Mouse (Mus musculus) C2C12 (cell line): ENCODE results near the gene Arf1. TPM values are rescaled to one million over a fixed set of nuclear protein-coding genes. Genes with fewer than 3 reads are reported as not detected.
A peak's percentile ranks its signal among the peaks of the same experiment; 100 is the strongest.

Experiments
- H3K27me3 ChIP-seq: one replicate; pipeline ENCODE4 v1.6.1; 2011; ENCODE audit not compliant: control insufficient read depth, insufficient read depth, insufficient read length
- H3K36me3 ChIP-seq: one replicate; pipeline ENCODE4 v1.6.1; 2011; ENCODE audit not compliant: control insufficient read depth, insufficient read depth
- H3K4me3 ChIP-seq: one replicate; pipeline ENCODE4 v1.5.1; 2011; ENCODE audit warnings: mild to moderate bottlenecking, control low read depth; ENCODE audit not compliant: poor library complexity, insufficient read depth, severe bottlenecking
- H3K79me2 ChIP-seq: one replicate; pipeline ENCODE4 v1.6.1; 2011; ENCODE audit not compliant: control insufficient read depth, insufficient read depth
- H3K79me3 ChIP-seq: one replicate; pipeline ENCODE4 v1.6.1; 2011; ENCODE audit warnings: low read depth, control low read depth
- H3ac ChIP-seq: one replicate; pipeline ENCODE3; 2011; ENCODE audit warnings: low read depth; ENCODE audit not compliant: control insufficient read depth, insufficient read length
- CEBPB ChIP-seq: IDR thresholded peaks from one replicate; pipeline ENCODE4 v1.6.1; 2011; ENCODE audit warnings: low read depth, mild to moderate bottlenecking, control low read depth, moderate library complexity
- CTCF ChIP-seq: IDR thresholded peaks from one replicate; pipeline ENCODE4 v1.5.1; 2011; ENCODE audit not compliant: control insufficient read depth, insufficient read depth, insufficient read length
- FOSL1 ChIP-seq: IDR thresholded peaks from one replicate; pipeline ENCODE4 v1.8.0; 2011; ENCODE audit warnings: mild to moderate bottlenecking, low read length; ENCODE audit not compliant: poor library complexity, insufficient read depth, severe bottlenecking
- MAX ChIP-seq: IDR thresholded peaks from one replicate; pipeline ENCODE4 v1.6.1; 2011; ENCODE audit warnings: mild to moderate bottlenecking, control low read depth
- MYOD1 ChIP-seq: IDR thresholded peaks from one replicate; pipeline ENCODE4 v1.6.1; 2011; ENCODE audit warnings: low read depth; ENCODE audit not compliant: control insufficient read depth, insufficient read length
- MYOG ChIP-seq: IDR thresholded peaks from one replicate; pipeline ENCODE4 v1.6.1; 2011; ENCODE audit not compliant: control insufficient read depth, insufficient read length; ENCODE audit errors: extremely low read depth
- USF1 ChIP-seq: IDR thresholded peaks from one replicate; pipeline ENCODE4 v1.6.1; 2011; ENCODE audit warnings: low read depth, mild to moderate bottlenecking, control low read depth, moderate library complexity
- polyA plus RNA-seq: library from polyadenylated mRNA; unstranded; fragments of >200 nt; fragmentation: generic; extraction: Trizol; gene quantifications from one replicate; pipeline ENCODE4 v1.2.1, GENCODE M21; 2012; ENCODE audit warnings: missing spikeins

Gene Arf1
- polyA plus RNA-seq, 1 experiment = 636 TPM

DNA sequence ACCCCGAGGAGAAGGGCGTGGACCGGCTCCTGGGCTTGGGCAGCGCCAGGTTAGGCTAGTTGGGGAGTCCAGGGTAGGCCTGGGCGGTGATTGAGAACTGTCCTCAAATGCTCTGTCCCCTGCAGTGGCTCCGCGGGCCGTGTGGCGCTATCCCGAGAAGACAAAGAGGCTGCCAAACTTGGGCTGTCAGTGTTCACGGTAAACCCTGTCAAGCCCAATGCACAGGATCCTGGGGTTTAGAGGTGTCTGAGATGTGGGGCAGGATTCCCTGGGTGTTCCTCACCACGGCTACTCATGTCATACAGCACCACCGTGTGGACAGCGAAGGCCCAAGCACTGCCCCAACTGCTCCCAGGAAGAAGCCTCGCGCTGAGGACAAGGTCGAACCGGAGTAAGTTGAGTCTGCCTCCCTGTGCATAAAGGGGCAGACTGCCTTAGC is 19.0 kb downstream of the Arf1 start:
- no peaks in the 10 kb centered on the region for H3K27me3 ChIP-seq
- H3K79me2 ChIP-seq = peaks cover 57% of the 10 kb centered on the region
- peaks cover 64% of the 10 kb centered on the region for H3K36me3 ChIP-seq
- H3K79me3 ChIP-seq = peaks cover 20% of the 10 kb centered on the region
- H3ac ChIP-seq = peak overlapping the region; percentile 9
- no peak for TF ChIP-seq FOSL1
- peak; percentile 81 for TF ChIP-seq CTCF
- peak overlapping the region; percentile 80 for H3K4me3 ChIP-seq

- Histone ChIP-seq H3K79me3 (peaks cover 13% of the 10 kb centered on the region), H3ac (peak within 1 kb of the TSS; percentile 67), H3K27me3 (no peaks in the 10 kb centered on the region), H3K36me3 (peaks cover 56% of the 10 kb centered on the region), H3K79me2 (peaks cover 50% of the 10 kb centered on the region), H3K4me3 (peak within 1 kb of the TSS; percentile 80)
- no peak for TF ChIP-seq FOSL1
- TF ChIP-seq MAX = peak; percentile 12
Measured at GRCm38 (mm10) chr11:59208153-59208831, 19.8 kb downstream of the Arf1 start, which contains the start of gene 2310033P09Rik. Gene 2310033P09Rik, plus strand, starts transcription at chr11:59208321.

- Histone ChIP-seq H3K79me2 (peaks cover 8% of the 10 kb centered on the region), H3K36me3 (peaks cover 20% of the 10 kb centered on the region), H3K4me3 (peak within 1 kb of the TSS; percentile 59), H3ac (peak within 1 kb of the TSS; percentile 83), H3K27me3 (no peaks in the 10 kb centered on the region), H3K79me3 (peaks cover 4% of the 10 kb centered on the region)
- no peak for TF ChIP-seq MAX
- TF ChIP-seq USF1 = no peak
- no peak for TF ChIP-seq CEBPB
- TF ChIP-seq FOSL1 = no peak
- no peak for TF ChIP-seq MYOG
- no peak for TF ChIP-seq MYOD1
- TF ChIP-seq CTCF = no peak
Measured at GRCm38 (mm10) chr11:59202081-59202995, 25.7 kb downstream of the Arf1 start, which contains the start of gene Mrpl55. Gene Mrpl55, plus strand, starts transcription at chr11:59202486.

GRCm38 (mm10) chr11:59201216-59202002 is 26.7 kb downstream of the Arf1 start:
- Histone ChIP-seq H3ac (peak overlapping the region; percentile 67), H3K79me3 (peaks cover 4% of the 10 kb centered on the region), H3K27me3 (peaks cover under 1% of the 10 kb centered on the region), H3K36me3 (peaks cover 16% of the 10 kb centered on the region), H3K79me2 (peaks cover 8% of the 10 kb centered on the region), H3K4me3 (peak overlapping the region; percentile 59)
- no peak for TF ChIP-seq CEBPB
- TF ChIP-seq FOSL1 = no peak
- no peak for TF ChIP-seq MYOD1
- no peak for TF ChIP-seq CTCF
- no peak for TF ChIP-seq USF1
- no peak for TF ChIP-seq MYOG
- TF ChIP-seq MAX = no peak

DNA sequence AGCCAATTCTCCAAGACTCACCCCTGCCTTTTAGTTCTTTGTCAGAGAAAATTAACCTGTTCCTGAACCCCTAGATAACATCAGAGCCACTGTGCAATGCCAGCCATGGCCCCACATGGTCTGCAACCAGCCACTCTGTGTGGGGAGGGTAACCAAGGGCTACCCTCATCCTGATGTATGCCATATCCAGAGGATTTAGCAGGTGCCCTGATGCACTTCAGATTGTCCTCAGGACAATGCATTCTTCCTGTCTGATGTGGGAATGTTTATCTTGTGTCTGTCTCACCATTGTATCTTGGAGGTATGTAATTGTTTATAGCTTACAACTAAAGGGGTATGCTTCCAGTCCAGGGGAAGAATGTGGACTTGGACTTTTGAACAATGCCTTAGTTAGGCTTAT is 31.8 kb downstream of the Arf1 start:
- TF ChIP-seq FOSL1 (no peak), MYOD1 (no peak), USF1 (no peak), CTCF (no peak), MYOG (no peak), MAX (no peak), CEBPB (no peak)
- Histone ChIP-seq H3K79me3 (no peaks in the 10 kb centered on the region), H3ac (no peak overlapping the region), H3K36me3 (no peaks in the 10 kb centered on the region), H3K79me2 (peaks cover 2% of the 10 kb centered on the region), H3K4me3 (no peak overlapping the region), H3K27me3 (peaks cover 3% of the 10 kb centered on the region)
